Mouse (Mus musculus): ENCODE data around the gene Syngap1.

Gene Syngap1

DNA sequence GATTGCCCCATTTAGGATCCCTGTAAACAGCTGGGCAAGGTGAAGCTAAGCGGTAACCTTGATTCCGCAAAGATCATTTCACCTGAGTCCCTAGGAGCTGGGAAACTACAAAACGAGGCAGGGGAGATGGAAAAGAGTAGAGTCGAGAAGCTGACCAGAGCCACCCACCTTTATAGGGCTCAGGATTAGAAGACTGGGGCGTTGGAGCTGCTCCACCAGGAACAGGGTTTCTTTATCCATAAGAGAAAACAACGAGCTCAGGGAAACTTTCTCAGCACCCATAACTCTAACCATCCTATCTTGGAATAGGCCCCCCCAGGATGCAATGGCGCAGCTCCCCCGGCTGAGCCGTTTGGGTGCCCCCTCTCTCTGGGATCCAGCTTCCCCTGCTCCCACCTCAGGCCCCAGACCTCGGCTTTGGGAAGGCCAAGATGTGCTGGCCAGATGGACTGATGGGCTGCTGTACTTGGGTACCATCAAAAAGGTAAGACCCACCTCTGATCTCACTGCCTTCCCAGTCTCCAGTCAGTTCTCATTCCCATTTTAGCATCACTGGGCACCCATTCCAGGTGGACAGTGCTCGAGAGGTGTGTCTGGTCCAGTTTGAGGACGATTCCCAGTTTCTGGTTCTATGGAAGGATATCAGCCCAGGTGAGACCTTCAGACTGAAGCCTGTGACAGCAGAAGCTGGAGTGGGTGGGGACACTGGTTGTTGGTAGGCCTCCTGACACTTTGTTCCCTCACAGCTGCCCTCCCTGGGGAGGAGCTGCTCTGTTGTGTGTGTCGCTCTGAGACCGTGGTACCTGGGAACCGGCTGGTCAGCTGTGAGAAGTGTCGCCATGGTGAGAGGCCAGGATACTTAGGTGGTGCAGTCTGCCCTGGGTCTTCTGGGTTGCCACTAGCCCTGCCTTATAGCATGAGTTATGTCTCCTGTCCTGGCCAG lies 6.9 kb upstream of the Syngap1 start:
- in situ Hi-C loops (cut with MboI; ENCODE audit: low pct_unique_long_range_greater_than_20kb in 1 of 2, low sequenced_read_pairs in 2 of 2, unreplicated experiment in 1 of 2) = no loop called here

DNA sequence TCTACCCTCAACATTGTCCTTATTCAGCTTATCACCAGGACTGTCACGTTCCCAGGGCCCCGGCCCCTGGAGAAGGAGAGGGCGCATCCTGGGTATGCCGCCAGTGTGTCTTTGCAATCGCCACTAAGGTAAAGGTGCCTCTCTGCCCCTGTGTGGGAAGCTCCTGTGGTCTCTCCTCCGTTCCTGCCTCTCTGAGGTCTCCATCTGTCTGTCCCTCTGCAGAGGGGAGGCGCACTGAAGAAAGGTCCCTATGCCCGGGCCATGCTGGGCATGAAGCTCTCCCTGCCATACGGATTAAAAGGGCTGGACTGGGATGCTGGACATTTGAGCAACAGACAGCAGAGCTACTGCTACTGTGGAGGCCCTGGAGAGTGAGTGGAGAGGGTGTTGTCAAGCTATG lies 6.0 kb upstream of the Syngap1 start:
- in situ Hi-C loops (cut with MboI; ENCODE audit: low pct_unique_long_range_greater_than_20kb in 1 of 2, low sequenced_read_pairs in 2 of 2, unreplicated experiment in 1 of 2) = no loop called here

DNA sequence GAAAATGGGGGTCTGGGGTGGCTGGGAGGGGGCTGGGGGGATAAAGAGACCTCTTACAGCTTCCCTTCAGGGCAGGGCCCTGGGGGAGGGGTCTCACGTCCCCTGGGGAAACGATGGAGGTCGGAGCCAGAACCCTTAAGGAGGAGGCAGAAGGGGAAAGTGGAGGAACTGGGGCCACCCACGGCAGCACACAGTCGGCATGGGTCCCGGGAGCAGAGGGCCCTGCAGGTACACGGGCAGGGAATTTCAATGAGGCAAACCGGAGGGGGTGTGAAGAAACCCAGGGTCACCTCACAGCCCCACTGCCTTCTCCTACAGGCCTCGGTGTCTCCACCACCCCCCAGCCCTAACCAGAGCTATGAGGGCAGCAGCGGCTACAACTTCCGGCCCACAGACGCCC lies 4.6 kb upstream of the Syngap1 start:
- in situ Hi-C loops (cut with MboI; ENCODE audit: low pct_unique_long_range_greater_than_20kb in 1 of 2, low sequenced_read_pairs in 2 of 2, unreplicated experiment in 1 of 2) = no loop called here

DNA sequence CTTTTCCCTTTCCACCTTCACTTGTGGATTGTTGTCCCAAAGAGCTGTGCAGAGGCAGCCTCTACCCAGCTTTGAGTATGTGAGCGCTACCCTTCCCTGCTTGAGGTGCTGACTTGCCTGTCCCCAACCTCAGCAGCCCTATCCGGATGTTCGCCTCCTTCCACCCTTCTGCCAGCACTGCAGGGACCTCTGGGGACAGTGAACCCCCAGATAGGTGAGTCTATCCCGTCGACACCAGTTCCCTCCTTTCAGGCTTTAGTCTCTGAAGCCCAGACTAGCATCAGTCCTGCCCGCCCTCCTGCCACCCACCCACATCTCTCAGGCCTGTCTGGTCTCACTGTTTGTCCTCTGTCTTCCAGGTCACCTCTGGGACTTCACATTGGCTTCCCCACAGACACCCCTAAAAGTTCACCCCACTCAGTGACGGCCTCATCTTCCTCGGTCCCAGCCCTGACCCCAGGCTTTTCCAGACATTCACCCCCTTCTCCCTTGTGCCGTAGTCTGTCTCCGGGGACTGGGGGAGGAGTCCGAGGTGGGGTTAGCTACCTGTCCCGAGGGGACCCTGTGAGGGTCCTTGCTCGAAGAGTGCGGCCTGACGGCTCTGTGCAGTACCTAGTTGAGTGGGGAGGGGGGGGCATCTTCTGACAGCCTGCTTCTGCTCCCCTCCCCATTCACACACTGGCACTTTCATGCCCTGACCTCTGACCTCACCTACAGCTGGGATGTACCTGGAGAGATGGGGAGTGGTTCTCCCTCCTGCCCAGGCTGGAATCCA lies 3.9 kb upstream of the Syngap1 start:
- in situ Hi-C loops (cut with MboI; ENCODE audit: low pct_unique_long_range_greater_than_20kb in 1 of 2, low sequenced_read_pairs in 2 of 2, unreplicated experiment in 1 of 2) = no loop called here

DNA sequence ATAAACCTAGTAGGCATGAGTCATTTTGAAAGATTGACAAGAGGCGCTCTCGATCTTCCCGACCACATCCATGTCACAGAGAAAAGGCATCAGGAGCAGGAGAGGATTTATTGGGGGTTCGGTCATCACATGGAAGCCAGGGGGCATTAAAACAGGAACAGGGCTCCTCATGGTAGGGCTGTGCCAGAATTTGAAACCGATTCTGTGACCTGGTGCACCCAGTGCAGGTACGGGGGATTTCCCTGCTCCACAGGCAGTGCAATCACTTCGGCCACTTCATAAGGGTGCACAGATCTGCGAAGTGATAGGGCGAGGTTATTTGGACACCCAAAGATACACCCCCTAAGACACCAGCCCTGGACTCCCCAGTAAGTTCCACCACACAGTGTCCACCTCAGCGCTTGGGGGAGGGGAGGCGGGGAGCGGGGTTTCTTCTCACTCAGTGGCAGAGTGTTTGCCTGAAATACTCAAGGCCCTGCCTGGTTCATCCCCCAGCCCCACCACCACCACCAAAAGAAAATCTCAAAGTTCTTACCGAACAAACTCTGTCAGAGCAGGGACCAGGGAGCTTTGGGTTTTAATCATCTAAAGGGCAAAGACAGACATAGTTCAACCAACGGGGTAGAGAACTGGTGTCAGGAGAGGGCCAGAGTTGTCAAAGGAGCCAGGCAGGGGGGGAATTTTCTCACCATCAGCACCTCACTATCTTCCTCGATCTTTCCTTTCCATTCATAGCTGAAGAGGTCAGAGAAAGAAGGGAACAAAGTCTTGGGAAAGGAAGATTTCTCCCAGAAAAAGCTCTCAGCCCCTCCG lies 3.0 kb upstream of the Syngap1 start:
- in situ Hi-C loops (cut with MboI; ENCODE audit: low pct_unique_long_range_greater_than_20kb in 1 of 2, low sequenced_read_pairs in 2 of 2, unreplicated experiment in 1 of 2) = no loop called here

DNA sequence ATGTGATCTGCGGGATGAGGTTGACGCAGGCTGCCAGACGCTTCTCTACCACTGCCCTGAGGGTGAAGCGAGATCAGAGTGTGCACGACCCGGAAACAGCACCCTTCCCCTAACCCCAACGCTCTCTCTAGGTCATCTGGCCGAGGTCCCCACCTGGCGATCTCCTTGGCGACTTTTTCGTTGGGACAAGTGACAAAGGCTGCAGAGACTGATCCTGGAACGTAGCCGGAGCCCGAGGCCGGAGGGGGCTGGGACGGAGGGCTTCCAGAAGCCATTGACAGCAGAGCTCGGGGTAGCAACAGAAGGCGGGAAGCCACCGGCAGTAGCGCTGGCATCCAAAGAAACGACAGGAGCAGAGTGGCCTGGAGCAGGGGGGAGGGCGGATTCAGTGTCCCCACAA lies 2.3 kb upstream of the Syngap1 start:
- in situ Hi-C loops (cut with MboI; ENCODE audit: low pct_unique_long_range_greater_than_20kb in 1 of 2, low sequenced_read_pairs in 2 of 2, unreplicated experiment in 1 of 2) = no loop called here

DNA sequence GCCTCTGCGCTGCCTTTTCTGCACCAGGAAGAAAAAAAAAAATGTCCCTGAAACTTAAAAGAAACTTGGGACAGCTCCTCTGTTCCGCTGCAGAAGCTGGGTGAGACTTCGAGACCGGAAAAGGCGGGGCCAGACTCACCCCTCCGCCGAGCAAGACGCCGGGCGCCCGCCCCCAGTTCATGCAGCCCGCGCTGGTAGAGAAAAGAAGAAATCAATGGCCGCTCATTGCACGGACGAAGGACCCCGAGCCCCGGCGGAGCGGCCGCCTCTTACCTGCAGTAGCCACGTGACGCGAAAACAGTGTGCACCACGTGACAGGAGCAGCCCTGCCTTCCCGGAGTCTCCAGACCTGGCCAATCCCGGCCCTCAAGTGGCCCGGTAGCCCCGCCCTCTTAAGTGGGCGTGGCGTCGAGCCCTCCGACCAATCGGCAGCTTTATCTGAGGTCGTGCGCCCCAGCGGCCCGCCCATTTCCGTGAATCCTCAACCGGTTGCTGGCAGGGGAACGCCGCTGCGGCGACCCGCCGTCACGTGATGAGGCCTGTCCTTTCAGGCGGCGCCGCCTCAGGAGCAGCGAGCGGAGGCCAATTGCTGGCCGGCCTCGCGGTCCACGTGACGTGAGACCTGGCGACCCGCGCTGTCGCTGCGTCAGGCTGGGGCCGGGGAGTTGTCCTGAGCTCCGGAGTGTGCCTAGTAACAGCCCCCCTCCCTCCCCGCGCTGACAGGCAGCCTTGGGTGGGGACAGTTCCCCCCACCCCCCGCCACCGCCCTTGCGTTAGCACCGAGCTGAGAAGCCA lies 1.7 kb upstream of the Syngap1 start, which contains the start of gene Cuta:
Gene Cuta (minus strand): TSS at position 392 of the 795 bp plus-strand sequence.
- in situ Hi-C loops (cut with MboI; ENCODE audit: low pct_unique_long_range_greater_than_20kb in 1 of 2, low sequenced_read_pairs in 2 of 2, unreplicated experiment in 1 of 2) = no loop called here

DNA sequence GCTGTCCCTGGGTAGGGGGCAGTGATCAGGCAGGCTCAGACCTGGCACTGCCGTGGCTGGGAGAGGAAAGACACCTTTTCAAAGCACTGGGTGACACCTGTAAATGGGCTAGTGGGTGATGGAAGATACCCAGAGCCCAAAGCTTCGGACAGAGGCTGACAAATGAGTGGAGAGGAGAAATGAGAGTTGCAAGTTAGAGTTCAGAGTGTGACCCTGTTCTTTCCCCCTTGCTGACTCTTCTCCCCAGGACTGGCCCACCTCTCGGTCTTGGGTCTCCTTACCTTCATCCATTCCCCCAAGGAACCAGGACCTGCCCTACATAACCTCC lies 1.1 kb upstream of the Syngap1 start:
- in situ Hi-C loops (cut with MboI; ENCODE audit: low pct_unique_long_range_greater_than_20kb in 1 of 2, low sequenced_read_pairs in 2 of 2, unreplicated experiment in 1 of 2) = no loop called here

DNA sequence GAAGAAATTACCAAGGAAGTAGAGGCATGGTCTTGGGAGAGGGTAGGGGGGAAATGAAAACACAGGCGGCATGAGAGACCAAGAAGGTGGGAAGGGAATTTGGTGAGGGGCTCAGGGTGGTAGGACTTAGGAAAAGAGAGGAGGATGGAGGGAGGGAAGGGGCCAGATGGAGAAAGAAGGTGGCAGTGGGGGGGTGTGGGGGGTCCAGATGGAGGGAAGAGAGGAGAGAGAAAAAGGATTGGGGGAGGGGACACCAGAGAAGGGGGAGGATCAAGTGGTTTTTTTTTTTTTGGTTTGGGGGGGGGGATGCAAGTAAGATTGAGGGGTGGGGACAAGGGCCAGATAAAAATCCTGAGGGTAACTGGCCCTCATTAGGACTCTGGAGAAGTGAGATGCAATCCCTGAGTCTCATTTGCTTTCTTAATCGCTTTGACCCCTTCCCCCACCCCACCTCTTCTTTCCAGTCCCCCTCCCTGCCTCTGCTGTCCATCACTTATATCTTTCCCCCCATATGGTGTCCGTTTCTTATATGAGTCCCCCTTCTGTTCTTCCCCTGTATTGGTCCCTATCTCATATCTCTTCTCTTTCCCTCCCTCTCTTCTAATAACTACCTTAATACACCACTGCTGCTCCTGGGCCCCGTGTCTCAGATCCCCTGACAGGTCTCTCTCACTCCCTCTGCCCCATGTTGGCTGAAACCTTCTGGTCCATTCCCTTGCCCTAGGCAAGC lies 953 bp downstream of the Syngap1 start:
- in situ Hi-C loops (cut with MboI; ENCODE audit: low pct_unique_long_range_greater_than_20kb in 1 of 2, low sequenced_read_pairs in 2 of 2, unreplicated experiment in 1 of 2) = no loop called here

DNA sequence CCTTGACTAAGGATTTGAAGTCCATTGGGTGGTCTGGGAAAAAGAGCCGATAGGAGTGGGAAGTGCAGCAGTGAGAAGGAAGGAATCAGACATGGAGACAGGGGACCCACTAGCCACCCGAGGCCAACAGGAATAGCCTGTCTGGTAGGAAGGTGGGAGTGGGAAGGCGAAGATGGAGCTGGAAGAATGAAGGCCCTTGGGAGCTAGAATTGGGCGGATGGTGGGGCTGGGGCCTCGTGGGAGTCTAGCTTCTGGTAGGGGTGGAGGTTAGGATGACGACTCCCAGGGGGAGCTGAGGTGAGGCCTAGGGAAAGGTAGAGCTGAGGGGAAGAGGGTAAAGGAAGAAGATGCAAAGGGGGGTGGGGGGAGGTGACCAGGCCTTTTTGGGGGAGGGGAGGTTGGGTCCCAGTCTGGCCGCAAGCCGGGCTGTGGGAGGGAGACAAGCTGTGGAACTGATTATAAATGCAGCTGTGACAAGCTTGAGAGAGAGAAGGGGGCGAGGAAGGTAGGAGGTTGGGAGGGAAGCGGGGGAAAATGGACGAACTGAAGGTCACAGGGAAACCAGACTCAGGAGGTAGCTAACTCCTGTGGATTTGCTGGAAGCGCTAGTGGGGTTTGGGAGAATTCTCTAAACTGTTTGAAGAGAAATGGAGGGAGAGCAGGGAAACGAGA lies 4.9 kb downstream of the Syngap1 start:
- in situ Hi-C loops (cut with MboI; ENCODE audit: low pct_unique_long_range_greater_than_20kb in 1 of 2, low sequenced_read_pairs in 2 of 2, unreplicated experiment in 1 of 2) = no loop called here

DNA sequence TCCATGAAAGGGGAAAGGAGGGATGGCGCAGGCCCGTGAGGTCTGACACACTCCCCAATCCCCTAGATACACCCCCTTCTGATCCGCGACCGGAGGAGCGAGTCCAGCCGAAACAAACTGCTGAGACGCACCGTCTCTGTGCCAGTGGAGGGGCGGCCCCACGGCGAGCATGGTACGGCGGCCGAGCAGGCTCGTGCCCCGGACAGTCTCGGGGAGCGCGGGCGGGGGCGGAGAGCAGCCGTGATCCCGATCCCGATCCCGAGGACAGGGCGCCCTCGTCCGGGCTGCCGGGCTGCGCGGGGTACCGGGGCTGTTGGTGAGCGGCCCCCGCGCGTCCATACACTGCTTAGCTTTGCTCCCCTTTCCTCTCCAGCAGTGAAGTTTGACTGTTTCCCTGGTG lies 5.5 kb downstream of the Syngap1 start:
- in situ Hi-C loops (cut with MboI; ENCODE audit: low pct_unique_long_range_greater_than_20kb in 1 of 2, low sequenced_read_pairs in 2 of 2, unreplicated experiment in 1 of 2) = no loop called here

DNA sequence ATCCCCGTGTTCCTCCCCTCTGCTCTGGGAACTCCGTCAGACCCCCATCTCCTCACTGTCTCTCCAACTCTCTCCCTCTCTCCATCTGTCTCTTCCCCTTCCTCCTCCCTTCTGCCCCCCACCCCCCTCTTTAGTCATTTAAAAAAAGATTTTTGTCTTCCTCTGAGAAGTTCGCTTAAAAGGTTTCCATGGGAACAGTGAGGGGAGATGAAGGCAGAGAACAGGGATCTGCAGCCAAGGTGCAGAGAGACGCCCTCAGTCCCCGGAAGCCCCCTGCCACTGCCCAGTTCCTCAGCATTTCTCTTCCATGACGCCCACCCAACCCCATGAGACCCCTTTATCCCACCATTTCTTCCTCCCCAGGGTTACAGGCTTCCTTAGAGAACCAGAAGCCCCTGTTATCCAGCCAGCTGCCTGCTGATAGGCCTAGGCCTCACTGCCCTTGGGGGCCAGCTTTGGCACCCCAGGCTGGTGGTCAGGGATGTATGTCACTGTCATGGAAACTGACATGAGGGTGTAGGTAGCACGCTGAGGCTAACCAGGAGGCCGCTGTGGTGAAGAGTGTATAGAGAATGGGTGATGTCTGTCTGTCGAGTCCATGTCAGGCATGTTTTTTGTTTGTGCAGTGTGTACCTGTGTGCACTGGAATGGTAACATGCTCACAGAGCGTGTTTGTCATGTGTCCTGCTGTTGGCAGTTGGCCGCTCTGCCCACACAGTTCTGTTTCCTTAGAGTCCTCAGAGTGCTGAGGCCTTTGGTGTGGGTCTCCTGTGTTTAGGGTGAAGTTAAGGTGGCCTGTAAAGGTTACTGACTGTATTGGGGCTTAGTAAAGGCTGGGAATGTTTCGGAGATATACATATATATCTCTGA lies 6.4 kb downstream of the Syngap1 start:
- in situ Hi-C loops (cut with MboI; ENCODE audit: low pct_unique_long_range_greater_than_20kb in 1 of 2, low sequenced_read_pairs in 2 of 2, unreplicated experiment in 1 of 2) = no loop called here

DNA sequence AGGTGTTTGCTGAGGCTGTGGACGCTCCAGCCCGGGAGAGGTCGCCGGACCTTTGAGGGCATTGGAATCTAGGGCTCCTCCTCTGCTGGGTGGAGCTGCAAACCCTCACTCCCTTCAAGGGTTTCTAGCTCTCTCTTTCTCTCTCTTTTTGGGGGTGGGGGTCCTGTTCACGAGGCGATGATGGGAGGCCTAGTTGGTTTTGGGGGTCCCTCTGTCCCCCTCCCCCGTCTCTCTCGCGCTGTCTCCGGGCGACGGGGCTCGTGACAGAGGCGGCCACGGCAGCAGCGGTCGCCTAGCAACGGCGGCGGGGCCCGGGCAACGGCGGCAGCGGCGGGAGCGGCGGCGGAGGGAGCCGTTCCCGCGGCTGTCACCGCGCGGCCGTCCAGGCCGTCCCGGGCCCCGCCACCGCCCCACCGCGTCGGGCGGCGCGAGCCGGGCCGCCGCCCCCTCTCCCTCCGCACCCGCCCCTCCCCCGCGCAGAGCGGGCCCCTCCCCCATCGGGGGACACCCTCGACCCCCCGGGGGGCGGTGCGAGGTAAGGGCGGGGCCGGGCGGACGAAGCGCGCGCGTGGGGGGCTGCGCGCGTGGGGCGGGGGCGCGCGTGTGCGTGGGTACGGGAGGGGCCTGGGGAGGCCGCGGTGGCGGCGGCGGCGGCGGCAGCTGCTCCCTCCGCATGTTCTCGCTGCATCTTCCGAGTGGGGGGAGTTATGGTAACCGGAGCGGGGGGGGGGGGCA lies 7.4 kb downstream of the Syngap1 start:
- in situ Hi-C loops (cut with MboI; ENCODE audit: low pct_unique_long_range_greater_than_20kb in 1 of 2, low sequenced_read_pairs in 2 of 2, unreplicated experiment in 1 of 2) = no loop called here

DNA sequence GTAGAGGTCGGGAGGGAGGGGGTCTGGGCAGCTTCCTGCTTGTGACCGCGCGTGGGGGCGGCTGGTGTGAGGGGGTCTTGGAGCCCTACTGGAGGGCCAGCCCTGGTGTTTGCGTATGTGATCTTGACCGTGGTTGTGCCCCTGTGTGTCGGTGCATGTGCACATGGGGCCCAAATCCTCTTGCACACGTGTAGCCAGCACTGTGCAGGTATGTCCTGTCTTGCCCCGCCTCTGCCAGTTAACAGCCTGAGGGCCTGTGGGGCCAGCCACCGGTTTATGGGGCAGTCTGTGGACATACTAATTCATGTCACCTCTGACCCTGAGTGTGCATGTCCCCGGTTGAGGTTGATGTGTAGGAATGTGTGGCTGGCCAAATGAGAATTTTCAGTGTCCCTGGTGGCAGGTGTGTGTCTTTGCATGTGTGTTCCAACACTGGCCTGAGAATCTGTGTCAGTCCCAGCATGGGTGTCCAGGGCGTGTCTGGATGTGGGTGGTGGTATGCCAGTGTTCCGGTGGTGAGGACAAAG lies 8.1 kb downstream of the Syngap1 start:
- in situ Hi-C loops (cut with MboI; ENCODE audit: low pct_unique_long_range_greater_than_20kb in 1 of 2, low sequenced_read_pairs in 2 of 2, unreplicated experiment in 1 of 2) = no loop called here

DNA sequence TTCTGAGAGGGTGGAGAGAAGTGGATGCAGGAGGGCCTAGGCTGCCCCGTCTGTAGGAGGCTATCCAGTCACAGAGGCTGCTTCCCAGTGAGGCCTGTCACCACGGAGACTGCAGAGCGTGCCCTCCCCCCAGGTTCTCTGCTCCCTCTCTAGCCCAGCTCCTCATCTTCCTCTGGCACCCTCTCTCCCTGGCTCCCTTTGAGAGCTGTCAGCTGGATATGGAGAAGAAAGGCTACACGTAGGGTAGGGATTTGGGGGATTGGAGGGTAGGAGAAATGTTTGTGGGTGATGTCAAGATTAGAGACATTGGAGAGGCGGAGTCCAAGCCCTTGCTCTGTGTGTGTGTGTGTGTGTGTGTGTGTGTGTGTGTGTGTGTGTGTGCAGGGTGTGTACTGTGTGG lies 8.8 kb downstream of the Syngap1 start:
- in situ Hi-C loops (cut with MboI; ENCODE audit: low pct_unique_long_range_greater_than_20kb in 1 of 2, low sequenced_read_pairs in 2 of 2, unreplicated experiment in 1 of 2) = no loop called here
